Mouse (Mus musculus): Measurements from ENCODE around the gene Spg20.

Spg20 gene
- long read RNA-seq, experiment 1, transcript Spg20-201 (9 exons, 3,770 nt): major isoform, 16 of 35 reads
- long read RNA-seq, experiment 1, transcript Spg20-202 (8 exons, 3,567 nt): minor isoform, 9 of 35 reads
- long read RNA-seq, experiment 1, partial matches to known transcripts: 6 of 35 reads
- long read RNA-seq, experiment 1, other reads (novel, unspliced or antisense): 3 of 35 reads
- long read RNA-seq, experiment 2, transcript Spg20-202 (8 exons, 3,567 nt): major isoform, 6 of 21 reads
- long read RNA-seq, experiment 2, partial matches to known transcripts: 6 of 21 reads
- long read RNA-seq, experiment 2, other reads (novel, unspliced or antisense): 3 of 21 reads

DNA sequence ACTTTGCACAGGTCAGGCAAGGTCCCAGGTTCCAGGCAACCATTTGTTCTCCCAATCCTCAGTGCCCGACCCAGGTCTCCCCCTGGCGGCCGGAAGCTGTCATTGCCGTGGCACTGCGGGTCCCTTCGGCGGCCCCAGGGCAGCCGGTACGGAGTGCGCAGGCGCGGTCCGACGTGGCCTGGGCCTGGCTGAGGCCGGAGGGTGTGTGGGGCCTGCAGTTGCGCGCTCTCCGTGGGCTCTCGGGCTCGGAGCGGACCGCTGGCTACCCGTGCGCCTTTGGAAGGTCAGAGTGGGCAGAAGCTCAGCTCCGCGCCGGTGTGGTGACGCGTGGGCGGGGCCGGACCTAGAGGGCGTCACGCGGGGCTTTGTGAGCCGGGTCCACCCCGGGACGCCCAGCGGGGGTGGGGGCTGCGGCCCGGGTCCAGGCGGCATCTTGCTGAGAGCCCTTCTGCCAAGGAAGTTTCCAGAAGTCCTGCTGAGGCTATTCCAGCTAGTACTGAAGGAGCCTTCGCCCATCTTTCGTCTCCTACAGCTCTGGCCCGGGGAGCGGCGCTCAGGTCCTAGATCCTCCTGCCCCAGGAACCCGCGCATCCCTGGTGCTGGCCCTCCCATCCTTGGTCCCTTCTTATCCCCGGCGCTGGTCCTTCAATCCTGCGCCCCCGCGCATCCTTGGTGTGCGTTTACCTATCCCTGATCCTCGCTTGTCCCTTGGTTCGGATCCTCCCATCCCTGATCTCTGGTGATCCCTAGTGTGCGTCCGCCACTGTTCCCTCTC is at the start of gene Spg20:
Gene Spg20, plus strand, starts transcription at position 174 of the 775 bp plus-strand sequence.
- intact Hi-C loops (cut with DNase I): loop anchor here (2.0 kb wide), 1 partner anchor 31 kb away; no protein-coding TSS in a partner anchor

DNA sequence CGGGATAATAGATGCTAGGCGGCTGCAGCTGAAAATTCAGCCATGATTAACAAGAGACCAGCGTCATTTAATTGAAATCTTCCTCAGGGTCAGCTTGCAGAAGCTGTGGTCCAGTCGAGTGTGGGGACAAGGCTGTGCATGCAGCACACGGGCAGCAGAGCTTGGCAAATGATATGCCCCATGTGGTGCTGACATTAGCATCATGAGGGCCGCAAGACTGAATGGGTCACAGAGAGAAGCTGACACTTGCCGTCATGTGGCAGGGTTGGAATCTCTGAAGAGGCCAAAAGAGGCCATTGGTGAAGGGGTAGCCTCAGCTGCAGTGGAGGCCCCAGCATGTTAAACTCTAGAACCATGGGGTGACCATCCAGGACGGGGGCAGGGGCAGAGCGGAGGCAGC is 49.3 kb upstream of the Spg20 start:
- intact Hi-C loops (cut with DNase I): loop anchor here (5.0 kb wide), 1 partner anchor 245 kb away; no protein-coding TSS in a partner anchor

DNA sequence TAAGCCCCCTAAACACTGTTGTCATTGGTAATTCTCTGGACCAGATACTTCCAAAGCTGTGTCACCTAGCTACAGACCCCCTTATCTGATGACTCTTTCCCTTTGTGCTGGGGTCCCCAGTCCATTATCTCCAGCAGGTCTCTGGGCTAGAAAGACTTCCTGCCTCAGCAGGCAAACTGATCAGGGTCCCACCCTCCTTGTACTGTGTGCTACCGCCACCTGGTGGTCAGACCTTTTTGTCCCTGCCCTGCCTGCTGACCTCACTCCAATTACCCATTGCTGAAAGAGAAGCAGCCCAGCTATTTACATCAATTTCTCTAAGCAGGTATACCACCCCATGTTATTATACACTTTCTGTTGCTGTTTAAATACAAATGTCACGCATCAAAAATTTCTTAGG is 47.5 kb upstream of the Spg20 start:
- intact Hi-C loops (cut with DNase I): loop anchor here (5.0 kb wide), 1 partner anchor 247 kb away; no protein-coding TSS in a partner anchor

DNA sequence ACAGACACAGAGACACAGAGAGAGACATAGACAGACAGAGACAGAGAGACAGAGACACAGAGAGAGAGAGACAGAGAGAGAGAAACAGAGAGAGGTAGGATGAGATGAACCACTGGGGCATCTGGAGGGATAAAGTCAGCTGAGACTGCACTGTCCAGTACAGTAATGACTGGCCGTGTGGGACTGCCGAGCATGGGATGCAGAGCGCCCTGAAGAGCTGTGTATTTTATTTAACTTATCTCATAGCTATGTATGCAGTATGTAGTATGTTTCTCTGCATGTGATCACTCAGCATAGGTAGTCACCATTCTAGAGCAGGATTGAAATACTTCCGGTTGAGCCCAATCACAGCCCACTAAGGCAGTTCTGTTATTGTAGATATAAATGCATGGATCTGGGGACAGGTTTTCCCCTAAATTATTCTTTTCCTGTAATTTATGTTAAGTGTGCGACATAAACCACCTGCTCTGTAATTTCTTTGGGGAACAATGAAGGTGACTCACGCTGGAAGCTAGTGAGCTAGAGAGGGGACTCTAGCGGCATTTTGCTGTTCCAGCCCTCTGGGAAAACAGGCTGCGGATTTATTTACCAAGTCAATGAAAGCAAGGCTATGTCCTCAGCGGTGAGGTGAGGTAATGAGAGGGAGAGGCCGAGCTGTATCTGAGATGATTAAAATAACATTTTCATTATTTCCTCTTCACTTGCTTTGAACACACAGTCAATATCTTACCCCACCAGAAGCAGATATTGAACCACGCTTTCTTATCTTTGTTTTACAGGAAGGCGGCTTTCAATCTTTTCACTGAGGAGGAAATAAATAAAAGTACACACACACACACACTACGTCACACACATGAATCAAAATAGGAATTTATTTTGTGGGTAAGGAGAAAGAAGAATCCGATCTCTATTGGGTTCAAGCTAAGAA is 45.9 kb upstream of the Spg20 start:
- intact Hi-C loops (cut with DNase I): no loop called here

DNA sequence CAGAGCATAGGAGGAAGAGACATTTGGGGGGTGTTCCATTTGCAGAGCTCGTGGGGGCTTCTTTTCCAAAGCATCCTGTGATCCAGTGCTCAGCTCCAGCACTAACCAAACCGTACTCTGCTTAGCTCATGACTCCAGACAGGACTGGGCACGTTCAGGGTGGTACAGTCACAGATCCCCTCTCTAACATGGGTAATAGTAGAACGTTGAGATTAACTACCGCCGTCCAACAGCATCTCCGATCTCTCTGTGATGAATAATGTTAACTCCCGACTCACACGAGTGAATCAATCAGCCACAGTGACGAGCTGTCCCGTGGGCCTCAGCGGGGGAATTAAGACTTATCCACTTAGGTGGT is 45.3 kb upstream of the Spg20 start:
- intact Hi-C loops (cut with DNase I): no loop called here

DNA sequence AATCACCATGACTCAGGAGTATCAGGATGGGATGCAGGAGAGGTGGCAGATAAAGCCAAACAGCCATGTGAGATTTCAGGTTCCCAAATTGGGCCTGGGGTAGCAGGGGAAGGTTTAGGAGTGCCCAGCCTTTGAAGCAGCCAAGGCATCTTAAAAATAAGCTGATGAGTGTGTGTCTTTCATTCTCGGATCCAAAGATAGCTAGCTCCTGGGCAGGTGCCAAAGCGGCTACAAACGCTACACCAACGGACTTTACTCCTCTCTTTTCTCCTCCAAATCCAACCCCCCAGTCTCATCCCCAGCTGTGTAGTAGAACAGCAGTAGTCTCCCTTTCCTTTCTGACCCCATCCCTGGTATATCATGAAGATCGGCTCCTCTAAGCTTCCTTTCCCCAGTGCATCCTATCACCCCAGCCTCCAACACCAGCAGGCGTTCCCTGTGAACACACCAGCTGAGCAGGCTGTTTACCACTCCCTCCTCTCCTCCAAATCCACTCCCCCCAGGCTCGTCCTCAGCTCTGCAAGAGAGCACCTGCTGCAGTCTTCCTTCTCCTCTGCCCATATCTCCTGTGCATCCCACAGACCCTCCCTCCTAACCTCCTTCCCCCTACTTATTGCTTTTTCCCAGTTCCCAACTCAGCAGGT is 44.0 kb upstream of the Spg20 start:
- intact Hi-C loops (cut with DNase I): no loop called here

DNA sequence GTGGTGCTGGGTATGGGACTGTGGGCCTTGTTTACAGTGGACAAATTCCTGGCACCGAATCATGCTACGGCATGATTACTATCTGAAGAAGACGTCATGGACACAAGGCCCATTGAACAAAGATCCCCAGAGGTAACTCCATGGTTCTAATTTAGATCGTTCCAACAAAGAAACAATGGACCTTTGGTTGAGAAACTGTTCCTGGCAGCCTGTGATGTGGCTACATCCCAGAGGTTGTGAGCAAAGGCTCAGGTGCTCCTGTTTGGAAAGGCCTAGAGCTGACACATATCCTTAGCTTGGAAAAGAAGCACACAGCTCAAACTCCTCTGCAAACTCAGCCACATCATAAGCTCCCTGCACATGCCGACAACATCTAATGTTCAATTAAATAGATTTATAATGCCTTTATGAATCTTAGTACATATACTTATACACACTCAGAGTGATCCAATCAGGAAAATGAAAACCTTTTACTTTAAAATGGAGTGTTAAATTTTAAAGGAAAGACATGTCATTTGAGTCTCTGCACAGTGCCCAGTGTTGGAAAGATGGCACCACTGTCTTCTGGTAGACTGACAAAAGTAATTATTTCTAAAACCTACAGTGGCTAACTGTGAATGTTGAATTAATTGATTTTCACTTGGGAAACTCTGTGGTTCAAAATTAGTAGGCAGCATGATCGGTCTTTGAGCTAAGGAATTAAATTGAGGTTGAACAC is 37.2 kb upstream of the Spg20 start:
- intact Hi-C loops (cut with DNase I): no loop called here

DNA sequence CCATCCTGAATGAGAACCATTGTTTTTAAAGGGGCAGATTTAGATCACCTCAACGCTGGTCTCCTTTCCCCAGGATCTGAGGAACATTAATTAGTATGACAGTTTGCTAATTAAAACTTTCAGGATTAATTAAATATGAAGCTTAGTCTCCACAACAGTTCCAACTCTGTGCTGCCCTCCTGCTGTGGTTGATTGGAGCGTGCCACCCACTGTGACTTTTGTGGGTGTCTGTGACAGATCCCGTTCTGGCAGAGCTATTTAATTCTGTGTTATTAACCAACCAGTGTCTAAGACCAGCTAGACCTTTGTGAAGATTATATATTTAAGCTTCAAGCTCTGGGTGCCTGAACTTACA is 36.6 kb upstream of the Spg20 start:
- intact Hi-C loops (cut with DNase I): no loop called here

DNA sequence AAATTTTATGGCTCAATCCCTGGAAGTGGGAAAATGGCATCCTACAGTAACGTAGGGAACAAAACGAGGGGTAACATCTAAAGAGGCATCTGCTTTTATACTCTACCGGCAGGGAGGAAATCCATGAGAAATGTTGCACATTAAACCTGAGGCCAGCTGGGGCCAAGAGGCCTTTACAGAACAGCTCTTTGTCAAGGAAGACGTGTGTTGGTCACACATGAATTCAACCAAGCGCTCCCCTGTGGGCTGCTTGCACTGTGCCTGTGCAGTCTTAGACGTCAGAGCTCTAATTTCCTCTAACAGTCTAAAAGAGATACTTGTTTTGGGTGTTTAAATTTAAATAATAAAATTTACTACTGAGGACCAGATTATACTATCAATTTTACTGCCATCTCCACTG is 33.7 kb upstream of the Spg20 start:
- intact Hi-C loops (cut with DNase I): no loop called here

DNA sequence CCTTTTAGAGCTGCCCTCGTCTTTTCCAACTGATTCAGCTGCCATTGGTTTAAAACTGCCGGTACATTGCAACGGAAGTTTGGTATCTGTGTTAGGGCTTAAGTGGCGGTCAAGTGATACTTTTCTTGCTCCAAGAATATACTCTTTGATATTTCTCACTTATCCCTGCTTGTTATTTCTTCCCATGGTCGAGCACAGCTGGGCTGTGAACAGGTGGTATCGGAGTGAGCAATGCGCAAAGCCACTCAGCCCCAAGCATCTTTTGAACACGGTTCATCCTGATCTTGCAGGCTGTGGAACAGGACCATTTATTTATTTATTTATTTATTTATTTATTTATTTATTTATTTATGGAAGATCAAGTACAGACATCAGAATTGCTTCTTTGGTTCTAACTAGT is 32.3 kb upstream of the Spg20 start:
- intact Hi-C loops (cut with DNase I): loop anchor here (1.0 to 2.0 kb wide), 3 partner anchors 31 to 275 kb away; no protein-coding TSS in a partner anchor

DNA sequence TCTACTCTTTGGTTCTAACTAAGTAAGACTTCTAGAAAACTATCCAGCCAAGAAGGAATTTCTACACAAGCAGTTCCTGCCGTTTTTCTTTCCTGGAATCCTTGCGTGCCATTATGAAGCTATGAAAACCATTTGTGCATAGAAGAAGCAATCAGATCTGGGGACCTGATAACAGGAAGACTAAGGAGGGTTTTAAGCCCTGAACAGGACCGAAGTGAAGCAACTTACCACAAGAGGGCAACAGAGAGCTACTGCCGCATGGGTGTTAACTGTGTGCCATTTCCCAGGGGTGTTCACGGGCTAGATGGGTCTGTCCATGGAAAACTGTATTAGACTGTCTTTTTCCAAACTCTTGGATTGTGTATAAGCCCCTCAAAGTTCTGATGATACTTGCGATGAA is 31.9 kb upstream of the Spg20 start:
- intact Hi-C loops (cut with DNase I): loop anchor here (1.0 to 2.0 kb wide), 3 partner anchors 31 to 275 kb away; no protein-coding TSS in a partner anchor

DNA sequence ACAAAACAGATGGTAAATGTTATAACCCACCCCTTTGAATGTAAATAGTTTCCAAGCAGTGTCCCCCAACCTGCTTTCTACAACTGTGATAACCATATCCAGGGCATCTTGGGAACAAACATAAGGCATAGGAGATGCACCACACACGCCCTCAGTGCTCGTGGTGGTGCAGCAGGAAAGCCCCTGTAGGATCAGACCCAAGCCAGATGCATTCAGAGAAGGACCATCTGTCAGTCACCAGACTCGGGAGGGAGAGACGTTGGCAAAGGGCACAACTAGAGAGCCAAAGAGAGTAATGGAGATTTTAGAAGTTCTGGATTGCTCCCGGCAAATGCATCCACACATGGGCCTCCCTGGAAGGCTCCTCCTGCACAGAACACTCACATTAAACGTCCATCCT is 27.1 kb upstream of the Spg20 start:
- intact Hi-C loops (cut with DNase I): no loop called here

DNA sequence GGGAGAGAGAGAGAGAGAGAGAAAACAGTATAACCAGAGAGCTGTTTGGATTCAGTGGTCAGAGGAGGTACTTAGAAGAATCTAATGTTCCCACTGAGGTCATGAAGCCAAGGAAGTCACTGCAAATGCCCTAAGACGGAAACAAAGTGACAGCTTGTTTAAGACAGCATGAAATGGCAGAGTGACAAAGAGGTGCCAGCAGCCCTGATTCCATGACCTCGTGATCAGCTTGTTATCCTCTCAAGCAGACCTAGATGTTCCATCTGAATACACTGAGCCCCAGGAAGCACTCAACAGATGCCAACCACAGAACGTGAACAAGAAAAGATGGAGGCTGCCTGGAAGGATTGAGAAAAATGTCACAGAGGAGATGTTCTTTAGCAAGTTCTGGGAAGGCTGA is 26.2 kb upstream of the Spg20 start:
- intact Hi-C loops (cut with DNase I): no loop called here

DNA sequence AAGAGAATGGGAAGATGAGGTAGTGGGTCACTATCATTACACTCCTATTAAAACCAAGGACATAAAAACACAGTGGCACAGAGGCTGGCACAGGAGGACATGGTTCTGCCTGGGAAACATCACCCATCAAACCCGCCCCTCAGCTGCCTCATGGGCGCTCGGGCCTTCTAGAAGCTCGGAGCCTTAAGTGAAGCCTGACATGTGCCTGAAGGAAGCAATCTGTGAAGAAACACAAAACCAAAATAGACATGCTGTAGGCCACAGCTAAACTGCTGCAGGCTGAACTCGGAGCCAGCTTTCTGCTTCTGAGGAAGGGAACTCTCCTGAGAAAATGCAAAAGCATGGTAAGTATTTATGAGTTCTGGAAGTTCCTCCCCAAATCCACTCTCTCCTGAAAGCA is 25.0 kb upstream of the Spg20 start:
- intact Hi-C loops (cut with DNase I): no loop called here

DNA sequence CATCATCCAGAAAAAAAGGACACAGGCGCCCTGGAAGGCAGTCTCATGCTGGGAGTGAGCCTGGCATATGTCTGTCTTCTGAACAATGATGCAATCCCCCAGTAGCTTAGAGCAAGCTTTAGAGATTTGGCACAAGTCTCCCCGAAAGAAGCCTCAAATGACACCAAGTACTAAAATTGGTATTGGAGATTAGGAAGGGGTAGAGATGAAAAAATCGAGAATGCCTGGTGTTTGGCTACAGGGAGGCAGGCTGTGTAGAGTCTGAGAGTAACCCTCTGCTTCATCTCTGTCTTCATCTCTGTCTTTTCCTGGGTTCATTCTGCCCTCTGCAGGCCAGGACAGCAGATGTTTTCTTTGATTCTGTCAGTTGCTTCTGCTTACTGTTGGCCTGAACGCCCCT is 24.5 kb upstream of the Spg20 start:
- intact Hi-C loops (cut with DNase I): no loop called here

DNA sequence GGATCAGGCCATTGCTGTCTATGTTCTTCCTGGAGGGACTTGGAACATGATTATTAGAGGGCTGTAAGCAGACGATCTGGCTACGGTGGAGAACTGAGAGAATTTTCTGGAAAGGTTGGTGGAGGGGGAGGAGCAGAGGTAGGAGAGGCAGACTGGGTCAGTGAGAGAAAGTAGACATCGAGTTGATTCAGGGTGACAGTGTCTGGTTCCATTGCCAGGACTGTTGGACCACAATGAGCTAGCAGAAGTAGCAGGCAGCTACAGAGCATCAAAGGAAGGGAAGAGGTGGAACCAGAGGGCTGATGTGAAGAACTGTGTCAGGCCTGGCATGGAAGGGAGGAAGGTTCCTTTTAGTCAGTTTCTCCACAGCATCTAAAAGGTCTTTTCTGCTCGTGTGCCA is 23.5 kb upstream of the Spg20 start:
- intact Hi-C loops (cut with DNase I): no loop called here

DNA sequence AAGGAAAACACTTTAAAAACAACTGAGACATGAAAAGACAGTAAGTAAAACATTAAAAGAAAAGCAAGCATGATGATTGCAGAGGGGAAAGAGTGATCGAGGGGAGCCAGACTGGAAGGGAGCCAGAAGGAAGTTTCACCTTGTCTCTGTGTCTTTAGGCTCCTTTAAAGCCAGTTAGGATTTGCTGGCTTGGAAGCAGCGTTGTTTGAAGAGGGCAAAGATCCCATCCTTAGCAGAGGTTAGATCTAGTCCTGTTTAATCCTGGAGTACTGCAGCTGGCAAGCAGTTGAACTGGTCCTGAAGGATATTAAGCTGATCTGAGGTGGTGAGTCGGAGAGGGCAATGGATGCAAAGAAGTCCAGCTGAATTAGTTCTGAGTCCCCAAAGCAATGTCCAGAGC is 23.1 kb upstream of the Spg20 start:
- intact Hi-C loops (cut with DNase I): no loop called here

DNA sequence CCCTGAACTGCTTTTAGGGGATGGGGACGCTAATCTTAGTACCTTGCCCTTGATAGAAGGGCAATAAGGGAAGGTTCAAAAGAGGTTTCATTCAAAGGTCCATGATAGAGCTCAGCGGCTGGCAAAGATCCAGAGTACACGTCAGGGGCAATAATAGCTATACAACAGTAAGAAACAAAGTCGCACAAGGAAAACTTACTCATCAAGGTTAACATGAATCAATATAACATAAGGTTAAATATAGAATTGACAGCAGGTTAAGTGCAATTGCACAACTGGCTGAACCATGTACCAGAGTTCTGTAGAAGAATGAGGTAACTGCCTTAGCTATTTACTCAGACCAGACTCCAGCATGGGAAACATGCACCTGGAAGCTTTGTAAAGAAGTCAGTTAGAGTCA is 22.6 kb upstream of the Spg20 start:
- intact Hi-C loops (cut with DNase I): no loop called here

DNA sequence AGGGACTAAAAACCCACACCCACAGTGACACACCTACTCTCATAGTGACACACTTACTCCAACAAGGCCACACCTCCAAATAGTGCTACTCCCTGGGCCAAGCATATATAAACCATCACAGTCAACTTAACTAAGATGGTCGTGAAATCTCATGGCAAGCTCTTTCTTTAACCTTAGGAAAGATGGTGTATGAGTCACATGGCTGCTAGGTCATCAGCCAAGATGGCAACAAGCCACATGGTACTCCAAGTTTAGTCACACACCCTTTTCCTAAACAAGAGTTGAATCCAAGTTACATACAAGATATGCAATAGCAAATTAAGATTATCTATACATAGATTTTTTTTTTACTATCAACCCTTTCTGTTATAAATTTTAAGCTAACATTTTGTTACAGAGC is 18.7 kb upstream of the Spg20 start:
- intact Hi-C loops (cut with DNase I): no loop called here

DNA sequence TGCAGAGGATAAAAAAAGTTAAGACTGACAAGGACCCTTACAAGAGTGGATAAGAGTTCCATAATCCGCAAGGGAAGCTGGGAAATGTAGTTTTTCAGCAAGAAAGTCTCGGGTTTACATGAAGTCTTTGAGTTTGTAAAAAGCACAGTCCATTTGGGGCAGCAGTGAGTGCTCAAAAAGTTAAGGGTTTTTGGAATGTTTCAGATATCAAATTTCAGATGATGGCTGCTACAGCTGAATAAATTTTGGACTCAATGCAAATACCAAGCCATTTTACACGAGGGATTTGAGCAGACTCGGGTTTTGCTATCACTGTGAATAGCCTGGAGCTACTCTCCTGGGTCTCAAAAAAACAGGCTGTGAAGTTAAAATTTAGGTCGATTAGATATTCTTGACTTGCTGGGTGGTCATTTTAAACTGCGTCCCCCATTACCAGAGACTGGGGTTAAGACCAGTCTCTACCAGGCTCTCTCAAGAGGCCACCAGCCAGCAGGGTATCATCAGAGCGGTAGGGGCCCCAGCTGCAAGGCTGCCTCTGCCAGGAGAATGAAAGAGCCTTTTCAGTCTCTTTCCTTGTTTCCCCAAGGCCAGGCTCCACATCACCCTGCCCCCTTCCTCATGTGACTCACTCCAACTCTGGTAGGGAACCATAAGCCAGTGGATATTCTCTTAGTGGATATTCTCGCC is 15.8 kb upstream of the Spg20 start:
- intact Hi-C loops (cut with DNase I): no loop called here
